Mouse (Mus musculus) natural killer cell, adult 2 months (primary cell): ENCODE measurements around the gene Cnpy1.

Experiments
- DNase-seq, 2 experiments: peaks; one replicate each; pipeline ENCODE4 v3.0.0; 2022; ENCODE audit warnings: low spot score in 2 of 2

The Cnpy1 gene

DNA sequence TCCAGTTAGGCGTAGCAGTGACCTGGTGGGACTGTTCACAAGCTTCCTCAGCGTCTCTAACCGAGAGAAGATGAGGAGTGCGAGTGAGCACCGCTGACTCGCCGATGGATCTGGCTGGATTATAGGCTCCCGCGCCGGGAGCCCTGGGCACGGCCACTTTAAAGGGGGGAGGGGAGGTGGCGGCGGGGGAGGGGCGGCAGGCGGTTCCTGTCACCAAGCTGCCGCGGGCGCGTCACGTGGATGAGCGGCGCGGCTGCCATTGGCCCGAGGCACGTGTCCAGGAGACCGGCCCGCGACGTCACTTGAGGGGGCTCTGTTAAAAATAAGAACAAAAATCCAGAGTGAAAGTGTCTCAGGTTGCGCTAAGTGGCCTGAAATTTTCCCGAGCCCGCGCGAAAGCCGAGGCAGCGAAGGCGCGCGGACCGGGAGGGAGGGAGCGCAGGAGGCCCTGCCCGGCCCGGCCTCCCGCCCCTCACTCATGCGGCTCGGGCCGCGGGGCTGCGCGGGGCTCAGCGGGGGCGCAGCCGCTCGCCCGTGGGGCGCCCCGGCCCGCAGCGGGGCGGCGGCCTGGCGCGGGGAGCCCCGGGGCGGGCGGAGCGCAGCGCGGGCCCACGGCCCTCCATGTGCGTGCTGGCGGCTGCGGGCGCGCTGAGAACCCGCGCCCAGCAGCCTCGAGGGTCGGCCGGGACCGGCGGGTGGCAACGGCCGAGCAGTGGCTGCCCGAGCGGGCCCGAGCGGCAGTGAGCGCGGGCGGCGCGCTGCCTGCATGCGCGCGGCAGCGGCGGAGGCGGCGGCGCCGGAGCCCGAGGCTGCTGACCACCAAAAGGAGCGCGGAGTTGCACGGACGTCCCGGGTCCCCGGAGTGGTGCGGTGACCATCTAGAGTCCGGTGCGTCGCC lies 80.0 kb downstream of the Cnpy1 start, which contains the start of gene En2:
TSS of gene En2 (plus strand) at position 337 of the 898 bp plus-strand sequence.
- DNase-seq: no peak

DNA sequence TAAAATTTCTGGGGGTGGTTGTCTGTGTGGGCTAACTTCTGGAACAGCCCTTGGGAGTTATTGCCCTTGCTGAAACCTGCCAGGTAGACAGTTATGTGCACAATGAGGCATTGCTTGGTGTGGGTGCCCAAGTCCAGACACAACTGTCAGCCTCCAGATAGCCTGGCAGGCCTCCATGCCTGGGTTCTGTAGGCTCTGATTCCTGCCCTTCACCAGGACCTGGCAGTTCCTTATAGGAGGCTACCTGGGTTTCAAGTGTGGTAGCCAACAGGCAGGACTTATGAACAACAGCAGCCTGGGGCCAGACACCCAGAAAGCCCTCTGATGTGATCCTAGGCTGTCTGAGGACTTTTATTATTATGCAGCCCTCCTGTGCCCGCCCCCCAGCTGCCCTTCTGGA lies 81.7 kb downstream of the Cnpy1 start:
- DNase-seq: no peak

DNA sequence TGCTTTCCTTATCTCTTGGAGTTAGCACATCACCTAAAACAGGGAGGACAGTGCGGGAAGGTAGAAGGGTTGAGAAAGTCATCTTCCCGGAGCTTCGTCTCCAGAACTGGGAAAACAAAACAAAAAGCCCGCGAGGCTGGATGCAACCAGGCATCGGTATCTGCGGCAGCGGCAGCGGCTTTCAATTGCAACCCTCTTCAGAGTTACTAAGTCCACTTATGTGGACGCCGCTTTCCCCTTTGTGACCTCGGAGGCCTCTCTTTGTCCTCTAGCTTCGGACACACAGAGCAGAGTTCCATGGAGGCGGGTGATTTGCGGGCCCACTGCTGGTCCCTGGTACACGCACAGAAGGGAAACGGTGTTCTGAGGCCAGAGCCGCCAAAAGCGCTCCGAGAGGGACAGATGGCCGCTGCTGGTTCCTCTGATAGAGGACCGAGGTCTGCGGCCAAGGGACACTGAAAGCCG lies 83.6 kb downstream of the Cnpy1 start:
- DNase-seq: no peak

DNA sequence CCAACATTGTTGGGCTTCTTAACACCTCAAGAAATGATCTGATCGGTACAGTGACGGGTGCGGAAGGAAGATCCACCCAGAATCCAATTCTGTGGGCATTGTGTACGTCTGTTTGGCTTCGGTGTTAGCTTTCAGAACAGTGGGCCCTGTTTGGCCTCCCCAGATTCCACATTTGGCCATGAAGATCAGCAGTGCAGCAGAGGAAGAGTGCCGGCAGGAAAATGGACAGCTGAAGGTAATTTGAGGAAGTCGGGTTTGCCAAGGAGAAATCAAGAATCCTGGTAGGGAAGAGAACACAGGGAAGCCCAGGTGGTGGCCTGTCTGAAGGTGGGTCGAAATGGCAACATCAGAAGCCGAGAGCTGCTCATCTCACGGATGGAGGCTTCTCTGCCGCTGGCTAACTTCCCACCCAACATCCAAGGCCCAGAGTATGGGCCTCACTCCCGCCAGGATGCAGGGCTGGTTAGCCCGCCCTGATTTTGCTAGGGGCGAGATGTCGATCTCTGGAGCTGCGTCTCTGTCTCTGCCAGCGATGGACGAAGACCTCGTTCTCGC lies 84.1 kb downstream of the Cnpy1 start:
- DNase-seq: no peak

DNA sequence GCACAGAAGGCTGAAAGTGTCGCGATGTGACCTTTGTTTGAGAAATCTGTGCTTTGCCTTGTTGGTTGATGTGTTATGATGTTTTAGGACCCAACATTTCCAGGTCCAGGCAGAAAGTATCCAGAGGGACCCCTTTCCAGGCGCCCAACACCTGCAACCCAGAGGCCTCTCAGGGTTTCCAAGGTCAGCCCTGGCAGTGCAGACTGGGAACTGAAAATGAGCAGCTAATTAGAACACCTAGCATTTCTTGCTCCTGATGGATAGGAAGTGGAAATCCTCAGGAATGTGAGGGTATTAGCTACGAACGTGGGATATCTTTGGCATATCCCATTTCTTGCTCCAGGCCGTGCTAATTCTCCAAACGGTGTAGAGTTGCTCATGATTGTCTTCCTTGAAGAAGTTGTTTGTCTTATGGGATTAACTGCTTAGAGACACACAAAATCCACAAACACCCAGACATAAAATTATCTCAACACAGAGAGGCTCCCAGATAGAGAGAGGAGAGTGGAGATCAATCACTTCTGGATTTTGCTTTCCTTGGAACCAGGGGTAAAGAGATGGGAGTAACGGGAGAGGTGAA lies 85.6 kb downstream of the Cnpy1 start:
- no peak for DNase-seq

DNA sequence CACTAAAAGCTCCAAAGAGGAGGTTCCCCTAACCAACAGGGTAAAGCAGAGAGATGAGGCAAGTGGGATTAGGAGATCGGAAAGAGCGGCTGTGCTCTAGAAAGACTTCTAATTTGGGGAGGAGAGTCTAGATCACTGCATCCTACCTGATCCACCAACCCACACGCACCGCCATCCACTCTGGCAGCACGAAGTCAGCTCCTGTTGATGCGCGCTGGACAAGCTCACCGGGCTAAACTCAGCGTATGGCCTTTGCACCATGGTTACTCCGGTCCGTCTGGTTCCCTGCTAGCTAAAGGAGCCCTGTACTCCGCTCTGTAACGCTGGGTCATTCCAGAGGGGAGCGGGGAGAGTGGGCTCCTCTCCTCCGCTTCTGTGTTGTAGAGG lies 86.5 kb downstream of the Cnpy1 start:
- DNase-seq: no peak

DNA sequence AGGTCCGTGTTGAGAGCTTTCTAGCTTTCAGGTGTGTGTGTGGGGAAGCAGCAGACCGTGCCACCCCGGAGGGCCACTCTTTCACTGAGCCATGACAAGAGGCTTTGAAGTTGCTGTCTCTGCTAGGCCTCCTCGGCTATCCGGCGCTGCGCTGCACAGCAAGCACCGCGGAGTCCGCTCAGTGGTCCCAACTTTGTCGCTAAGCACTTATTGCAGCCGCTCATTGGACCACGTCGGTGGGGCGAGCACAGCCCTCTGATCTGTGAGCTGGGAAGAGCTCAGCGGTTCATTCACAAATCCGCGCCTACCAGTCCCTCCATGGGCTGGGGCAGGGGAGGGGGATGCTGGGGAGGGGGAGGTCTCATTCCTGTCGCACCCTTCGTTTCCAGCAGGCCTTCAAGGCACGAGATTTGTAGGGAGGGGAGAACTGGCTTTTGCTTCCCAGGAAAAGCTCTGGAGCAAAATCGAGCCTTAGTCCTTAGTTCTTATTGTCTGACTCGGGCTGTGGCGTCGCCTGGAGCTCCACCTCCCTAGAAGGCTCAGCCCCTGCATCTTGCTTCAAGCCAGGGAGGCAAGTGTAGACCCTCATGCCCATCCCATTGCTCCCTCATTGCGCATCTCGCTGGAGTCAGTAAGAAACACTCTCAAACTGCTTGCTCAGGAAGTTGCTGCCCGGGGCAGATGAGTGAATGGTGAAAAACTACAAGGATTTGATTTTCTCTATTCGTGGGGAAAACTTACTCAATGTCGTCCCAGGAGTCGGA lies 87.1 kb downstream of the Cnpy1 start:
- DNase-seq: no peak

DNA sequence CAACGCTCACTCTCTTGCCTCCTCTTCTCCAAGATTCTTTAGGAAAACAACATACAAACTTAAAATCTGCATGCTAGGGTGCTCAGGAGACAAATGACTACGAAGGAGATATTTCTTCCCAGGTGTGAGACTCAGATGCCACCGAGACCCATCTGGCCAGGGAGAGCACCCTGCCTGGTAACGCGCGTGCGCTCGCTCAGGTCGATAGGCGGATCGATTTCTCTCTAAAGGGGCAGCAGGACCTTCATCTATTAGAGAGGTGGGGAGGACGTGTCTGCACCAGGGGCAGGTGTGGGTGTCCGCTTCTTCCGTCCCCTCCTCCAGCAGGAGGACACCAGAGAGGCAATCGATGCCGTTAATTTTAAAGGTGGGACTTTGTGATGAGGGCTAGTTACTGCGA lies 87.8 kb downstream of the Cnpy1 start:
- no peak for DNase-seq

DNA sequence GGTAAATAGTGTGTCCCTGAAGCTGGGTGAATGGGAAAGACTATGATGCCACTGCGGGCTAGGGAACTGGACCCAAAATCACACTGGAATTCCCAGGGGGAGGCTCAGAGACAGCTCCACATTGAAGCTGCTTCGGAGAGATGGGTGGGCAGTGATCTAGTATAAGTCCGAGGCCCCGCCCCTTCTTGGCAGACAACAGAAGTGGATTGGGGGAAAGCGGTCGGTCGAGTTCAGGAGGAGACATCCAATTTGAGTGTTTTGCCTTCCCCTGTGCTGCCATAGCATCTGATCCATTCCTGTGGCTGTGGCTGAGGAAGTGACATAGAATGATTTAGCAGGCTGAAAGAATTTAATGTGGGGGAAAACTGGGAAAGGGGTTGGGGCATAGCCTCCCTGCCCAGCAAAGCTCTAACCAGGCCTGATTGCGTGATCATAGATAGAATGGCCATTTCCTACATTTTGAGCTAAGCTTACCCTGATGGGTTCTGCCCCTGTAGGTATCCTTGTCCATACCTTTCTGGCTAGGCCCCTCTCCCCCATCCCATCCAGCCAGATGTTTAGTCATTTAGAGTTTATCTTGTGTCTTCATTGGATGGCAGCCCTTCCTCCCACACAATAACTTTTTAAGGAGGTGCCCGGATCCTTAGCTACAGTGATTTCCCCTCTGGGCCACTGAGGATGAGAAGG lies 88.4 kb downstream of the Cnpy1 start:
- no peak for DNase-seq
